Mouse (Mus musculus): ENCODE data around the gene Slc6a20a. TPM values are rescaled to one million over a fixed set of nuclear protein-coding genes. Genes with fewer than 3 reads are reported as not detected.

Gene Slc6a20a
- polyA plus RNA-seq (2014; fragmentation: Illumina TruSeq; extraction: RNeasy Lipid Tissue Mini Kit (QIAGEN cat#74804); ENCODE audit: insufficient read depth, low read depth, low replicate concordance) = 1.4 TPM

GRCm38 (mm10) chr9:123678327-123679105, at the start of gene Slc6a20a, which contains the start of gene Ccr9:
Gene Slc6a20a (minus strand): TSS chr9:123678885.
Gene Ccr9 (plus strand): TSS chr9:123678439.

GRCm38 (mm10) chr9:123717186-123718008, 38.7 kb upstream of the Slc6a20a start, which contains the start of gene Lztfl1:
Gene Lztfl1 (minus strand): TSS chr9:123717697.

GRCm38 (mm10) chr9:123632281-123632680, 46.4 kb downstream of the Slc6a20a start, which contains the start of gene Slc6a20b:
Gene Slc6a20b (minus strand): TSS chr9:123632565.

Other genes with a start within 250 kb of the Slc6a20a start
- 18.0 TPM for gene Limd1, start 200.2 kb downstream of the Slc6a20a start, polyA plus RNA-seq (2014; fragmentation: Illumina TruSeq; extraction: RNeasy Lipid Tissue Mini Kit (QIAGEN cat#74804); ENCODE audit: insufficient read depth, low read depth, low replicate concordance)
- gene Sacm1l, start 149.1 kb downstream of the Slc6a20a start, polyA plus RNA-seq (2014; fragmentation: Illumina TruSeq; extraction: RNeasy Lipid Tissue Mini Kit (QIAGEN cat#74804); ENCODE audit: insufficient read depth, low read depth, low replicate concordance) = 24.3 TPM
- not detected for gene Slc6a20b, start 46.3 kb downstream of the Slc6a20a start, polyA plus RNA-seq (2014; fragmentation: Illumina TruSeq; extraction: RNeasy Lipid Tissue Mini Kit (QIAGEN cat#74804); ENCODE audit: insufficient read depth, low read depth, low replicate concordance)
- gene Ccr9, start 446 bp downstream of the Slc6a20a start, polyA plus RNA-seq (2014; fragmentation: Illumina TruSeq; extraction: RNeasy Lipid Tissue Mini Kit (QIAGEN cat#74804); ENCODE audit: insufficient read depth, low read depth, low replicate concordance) = 1.1 TPM
- 17.2 TPM for gene Lztfl1, start 38.8 kb upstream of the Slc6a20a start, polyA plus RNA-seq (2014; fragmentation: Illumina TruSeq; extraction: RNeasy Lipid Tissue Mini Kit (QIAGEN cat#74804); ENCODE audit: insufficient read depth, low read depth, low replicate concordance)
- 4.9 TPM for gene Cxcr6, start 127.6 kb upstream of the Slc6a20a start, polyA plus RNA-seq (2014; fragmentation: Illumina TruSeq; extraction: RNeasy Lipid Tissue Mini Kit (QIAGEN cat#74804); ENCODE audit: insufficient read depth, low read depth, low replicate concordance)
- gene Fyco1, start 173.0 kb upstream of the Slc6a20a start, polyA plus RNA-seq (2014; fragmentation: Illumina TruSeq; extraction: RNeasy Lipid Tissue Mini Kit (QIAGEN cat#74804); ENCODE audit: insufficient read depth, low read depth, low replicate concordance) = 6.7 TPM
- gene Xcr1, start 183.1 kb upstream of the Slc6a20a start, polyA plus RNA-seq (2014; fragmentation: Illumina TruSeq; extraction: RNeasy Lipid Tissue Mini Kit (QIAGEN cat#74804); ENCODE audit: insufficient read depth, low read depth, low replicate concordance) = 0.53 TPM

Measured in lung, adult 10 weeks (tissue).